26 mouse cellular contexts compared by ENCODE assay signal in genomic region chr6:7041912-7042311, GRCm38 (mm10).
"Had no signal": no experiment of that assay in that cellular context is flagged by ENCODE, and none has a peak within 500 bp of the region (broad histone marks: within the 10 kb centered on the region; RNA-seq: fewer than 3 reads in every experiment).

No protein-coding gene starts in this region.

- H3K4me3 ChIP-seq: embryonic facial prominence, embryonic 10.5 days; embryonic facial prominence, embryonic 12.5 days; embryonic facial prominence, embryonic 13.5 days; embryonic facial prominence, embryonic 15.5 days; erythroblast, embryonic 14.5 days; forebrain, embryonic 10.5 days; forebrain, embryonic 12.5 days; forebrain, embryonic 13.5 days; forebrain, embryonic 15.5 days; gastrocnemius, adult 2 months; heart, adult 2 months; heart, embryonic 10.5 days had no signal

- ATAC-seq: forebrain, embryonic 13.5 days; forebrain, embryonic 14.5 days; forebrain, embryonic 15.5 days; forebrain, embryonic 16.5 days; forebrain, postnatal 0 days had no signal

- H3K27me3 ChIP-seq: embryonic facial prominence, embryonic 12.5 days; embryonic facial prominence, embryonic 13.5 days; embryonic facial prominence, embryonic 15.5 days; forebrain, embryonic 12.5 days; forebrain, embryonic 13.5 days; forebrain, embryonic 15.5 days had no signal

- DNase-seq: cerebellum, adult 9-11 months; cerebellum, postnatal 10 days; cerebellum, postnatal 14 days; cerebellum, postnatal 25 days; cerebellum, postnatal 36 days; embryo, embryonic 11 days; forebrain, postnatal 0 days; gastrocnemius, adult 2 months; gastrocnemius, postnatal 10 days; gastrocnemius, postnatal 25 days; gastrocnemius, postnatal 36 days; heart, adult 11 months; heart, adult 18-20 months; heart, adult 2 months had no signal

- H3K27ac ChIP-seq: embryonic facial prominence, embryonic 10.5 days; embryonic facial prominence, embryonic 12.5 days; embryonic facial prominence, embryonic 13.5 days; embryonic facial prominence, embryonic 15.5 days; forebrain, embryonic 10.5 days; forebrain, embryonic 12.5 days; forebrain, embryonic 13.5 days; forebrain, embryonic 15.5 days; gastrocnemius, adult 2 months; heart, adult 2 months; heart, embryonic 10.5 days had no signal

- H3K4me1 ChIP-seq: embryonic facial prominence, embryonic 10.5 days; embryonic facial prominence, embryonic 12.5 days; embryonic facial prominence, embryonic 13.5 days; embryonic facial prominence, embryonic 15.5 days; forebrain, embryonic 10.5 days; forebrain, embryonic 12.5 days; forebrain, embryonic 13.5 days; forebrain, embryonic 15.5 days; heart, embryonic 10.5 days had no signal

- H3K9me3 ChIP-seq: embryonic facial prominence, embryonic 10.5 days; embryonic facial prominence, embryonic 12.5 days; embryonic facial prominence, embryonic 13.5 days; embryonic facial prominence, embryonic 15.5 days; forebrain, embryonic 10.5 days; forebrain, embryonic 12.5 days; forebrain, embryonic 13.5 days; forebrain, embryonic 15.5 days; heart, embryonic 10.5 days had no signal

- H3K36me3 ChIP-seq: embryonic facial prominence, embryonic 12.5 days; forebrain, embryonic 12.5 days; heart, embryonic 10.5 days had no signal

- H3K9ac ChIP-seq: embryonic facial prominence, embryonic 12.5 days; embryonic facial prominence, embryonic 13.5 days; embryonic facial prominence, embryonic 15.5 days; forebrain, embryonic 12.5 days; forebrain, embryonic 13.5 days; forebrain, embryonic 15.5 days; forebrain, postnatal 0 days had no signal

- H3K4me2 ChIP-seq: embryonic facial prominence, embryonic 12.5 days; embryonic facial prominence, embryonic 13.5 days; embryonic facial prominence, embryonic 15.5 days; forebrain, embryonic 12.5 days; forebrain, embryonic 13.5 days; forebrain, embryonic 15.5 days had no signal
